Mouse (Mus musculus) limb, embryonic 11.5 days (tissue): ENCODE data around the gene Mn1. TPM values are rescaled to one million over a fixed set of nuclear protein-coding genes. Genes with fewer than 3 reads are reported as not detected.
A peak's percentile ranks its signal among the peaks of the same experiment; 100 is the strongest.

Source experiments
- ATAC-seq: fragments of 200-750 bp; cut with Nextera tagmentation; 2 replicates; pipeline ENCODE4 v1.8.0; 2017; ENCODE audit warnings: low read depth; ENCODE audit not compliant: insufficient number of reproducible peaks, low FRiP score, low TSS enrichment
- DNase-seq: peaks from one replicate; pipeline ENCODE4 v3.0.0-alpha.2; 2015; ENCODE audit warnings: low spot score
- H3K27ac ChIP-seq: fragments of 300-500 bp; sonication (generic); replicated peaks from 2 replicates; pipeline ENCODE4 v1.5.1; 2014; ENCODE audit warnings: low read depth, mild to moderate bottlenecking, low read length
- H3K27me3 ChIP-seq: fragments of 300-500 bp; sonication (generic); 2 replicates; pipeline ENCODE4 v1.6.1; 2014; ENCODE audit warnings: mild to moderate bottlenecking, low read length, mixed read lengths; ENCODE audit not compliant: control insufficient read depth, insufficient read depth
- H3K36me3 ChIP-seq: fragments of 300-500 bp; sonication (generic); 2 replicates; pipeline ENCODE4 v1.6.1; 2014; ENCODE audit warnings: mild to moderate bottlenecking, low read length, moderate library complexity, mixed read lengths; ENCODE audit not compliant: control insufficient read depth, insufficient read depth
- H3K4me1 ChIP-seq: fragments of 300-500 bp; sonication (generic); 2 replicates; pipeline ENCODE4 v1.6.1; 2014; ENCODE audit warnings: low read length, mixed read lengths; ENCODE audit not compliant: control insufficient read depth, insufficient read depth
- H3K4me2 ChIP-seq: fragments of 300-500 bp; sonication (generic); 2 replicates; pipeline ENCODE4 v1.6.1; 2014; ENCODE audit warnings: low read depth, mild to moderate bottlenecking, moderate library complexity; ENCODE audit not compliant: severe bottlenecking
- H3K4me3 ChIP-seq: fragments of 300-500 bp; sonication (generic); 2 replicates; pipeline ENCODE4 v1.5.1; 2014; ENCODE audit warnings: low read depth, low read length
- H3K9ac ChIP-seq: fragments of 300-500 bp; sonication (generic); 2 replicates; pipeline ENCODE4 v1.6.1; 2014; ENCODE audit warnings: mild to moderate bottlenecking, low read length
- H3K9me3 ChIP-seq: fragments of 300-500 bp; sonication (generic); 2 replicates; pipeline ENCODE4 v1.6.1; 2016; ENCODE audit warnings: low read length; ENCODE audit not compliant: control insufficient read depth
- WGBS: fragments of 180-500 bp; shearing (Covaris S2); extraction: QIAGEN DNeasy Blood & Tissue Kit; methylation state at CpG from one replicate; pipeline ENCODE4 v1.1.7; 2014; 5-methylcytosine and 5-hydroxymethylcytosine counted together
- polyA plus RNA-seq: library from polyadenylated mRNA; unstranded; fragments of >200 nt; fragmentation: Nextera tagmentation; extraction: Ambion mirVana; gene quantifications from 2 replicates; pipeline ENCODE4 v1.2.1, GENCODE M21; 2014

Mn1 gene
- polyA plus RNA-seq, 1 experiment from 2014 or later: 12.4 TPM

GRCm38 (mm10) chr5:111390911-111391310, 26.3 kb upstream of the Mn1 start:
- DNase-seq: no peak
- no peak overlapping the region for H3K4me2 ChIP-seq
- no peak overlapping the region for H3K4me3 ChIP-seq
- H3K27me3 ChIP-seq: no peaks in the 10 kb centered on the region
- WGBS: 91% methylated on average over 10 of the region's 10 CpGs
- H3K9me3 ChIP-seq: no peaks in the 10 kb centered on the region
- ATAC-seq: no peak
- H3K27ac ChIP-seq: no peak overlapping the region
- no peak overlapping the region for H3K9ac ChIP-seq
- H3K4me1 ChIP-seq: peaks cover 32% of the 10 kb centered on the region
- peaks cover 2% of the 10 kb centered on the region; the same call in 1 of the 2 replicates for H3K36me3 ChIP-seq

DNA sequence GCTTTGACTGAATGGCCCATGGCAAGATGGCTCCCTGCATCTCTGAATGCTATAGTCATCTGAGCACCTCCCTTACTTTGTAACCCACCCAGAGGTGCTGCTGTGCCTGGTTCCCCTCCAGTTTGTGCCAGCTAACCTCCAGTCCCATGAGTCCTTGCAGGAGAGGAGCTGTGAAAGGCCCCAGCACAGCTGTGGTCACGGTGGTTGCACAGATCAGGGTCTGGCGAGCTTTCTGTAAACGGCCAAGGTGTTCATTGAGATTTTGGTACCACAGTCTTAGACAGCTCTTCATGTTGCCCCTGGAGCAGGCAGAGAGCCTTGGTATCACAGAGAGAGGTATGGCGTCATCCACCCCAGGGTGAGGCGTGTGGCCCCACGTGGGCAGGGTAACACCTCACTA, 25.7 kb upstream of the Mn1 start:
- no peak overlapping the region for H3K4me3 ChIP-seq
- no peak overlapping the region for H3K9ac ChIP-seq
- 89% methylated on average over 6 of the region's 6 CpGs for WGBS
- peaks cover 36% of the 10 kb centered on the region for H3K4me1 ChIP-seq
- peaks cover 2% of the 10 kb centered on the region; the same call in 1 of the 2 replicates for H3K36me3 ChIP-seq
- no peak overlapping the region for H3K27ac ChIP-seq
- H3K4me2 ChIP-seq: no peak overlapping the region
- no peak for DNase-seq
- H3K27me3 ChIP-seq: no peaks in the 10 kb centered on the region
- H3K9me3 ChIP-seq: no peaks in the 10 kb centered on the region
- no peak for ATAC-seq

DNA sequence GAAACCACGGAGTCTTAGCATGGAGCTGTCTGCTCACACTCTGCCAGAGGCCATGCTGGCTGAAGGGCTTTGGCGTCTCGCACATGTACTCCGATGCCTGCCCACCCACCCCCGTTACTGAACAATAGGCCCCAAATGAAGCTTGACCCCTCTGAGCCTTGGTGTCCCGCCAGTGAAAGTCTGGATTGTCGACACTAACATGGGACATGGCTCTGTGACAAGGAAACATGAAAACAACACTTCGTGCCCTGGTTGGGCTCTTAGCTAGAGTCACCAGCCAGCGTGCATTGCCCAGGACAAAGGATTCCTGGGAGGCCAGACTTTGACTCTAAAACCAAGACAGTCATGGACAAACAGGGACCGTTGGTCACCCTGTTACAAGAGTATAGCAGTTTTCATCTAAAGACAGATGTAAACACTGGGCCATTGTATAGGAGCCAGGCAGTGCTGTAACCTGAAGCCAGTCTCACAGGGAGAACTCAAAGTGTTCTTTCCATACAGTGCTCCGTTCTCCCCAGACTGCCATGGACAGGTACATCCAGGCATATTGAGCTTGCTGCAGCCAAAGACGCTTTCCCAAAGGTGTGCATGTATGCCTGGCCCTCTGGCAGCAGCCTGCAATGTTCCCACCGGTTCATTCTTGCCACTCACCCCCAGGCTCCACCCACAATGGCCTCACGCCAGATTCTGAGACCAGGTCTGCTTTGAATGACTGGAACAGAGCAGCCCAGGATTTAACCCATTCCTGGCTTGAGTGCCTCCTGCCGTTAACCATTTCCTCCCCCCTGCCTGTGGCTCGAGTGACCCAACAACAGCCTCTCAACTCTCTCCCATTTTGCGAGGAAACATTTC, 23.6 kb upstream of the Mn1 start:
- H3K4me2 ChIP-seq: peak overlapping the region; percentile 48
- H3K27ac ChIP-seq: peak overlapping the region; percentile 94
- H3K9ac ChIP-seq: peak overlapping the region; percentile 37; the same call in 1 of the 2 replicates
- DNase-seq: peak; percentile 93
- ATAC-seq: peak; percentile 83
- peaks cover 36% of the 10 kb centered on the region for H3K4me1 ChIP-seq
- 0 out of 2 replicates have a peak, but pooled peaks cover 2% of the 10 kb centered on the region for H3K27me3 ChIP-seq
- no peaks in the 10 kb centered on the region for H3K9me3 ChIP-seq
- WGBS: 21% methylated on average over 17 of the region's 17 CpGs
- H3K36me3 ChIP-seq: no peaks in the 10 kb centered on the region; the same call in 1 of the 2 replicates
- H3K4me3 ChIP-seq: peak overlapping the region; percentile 5; the same call in 1 of the 2 replicates

DNA sequence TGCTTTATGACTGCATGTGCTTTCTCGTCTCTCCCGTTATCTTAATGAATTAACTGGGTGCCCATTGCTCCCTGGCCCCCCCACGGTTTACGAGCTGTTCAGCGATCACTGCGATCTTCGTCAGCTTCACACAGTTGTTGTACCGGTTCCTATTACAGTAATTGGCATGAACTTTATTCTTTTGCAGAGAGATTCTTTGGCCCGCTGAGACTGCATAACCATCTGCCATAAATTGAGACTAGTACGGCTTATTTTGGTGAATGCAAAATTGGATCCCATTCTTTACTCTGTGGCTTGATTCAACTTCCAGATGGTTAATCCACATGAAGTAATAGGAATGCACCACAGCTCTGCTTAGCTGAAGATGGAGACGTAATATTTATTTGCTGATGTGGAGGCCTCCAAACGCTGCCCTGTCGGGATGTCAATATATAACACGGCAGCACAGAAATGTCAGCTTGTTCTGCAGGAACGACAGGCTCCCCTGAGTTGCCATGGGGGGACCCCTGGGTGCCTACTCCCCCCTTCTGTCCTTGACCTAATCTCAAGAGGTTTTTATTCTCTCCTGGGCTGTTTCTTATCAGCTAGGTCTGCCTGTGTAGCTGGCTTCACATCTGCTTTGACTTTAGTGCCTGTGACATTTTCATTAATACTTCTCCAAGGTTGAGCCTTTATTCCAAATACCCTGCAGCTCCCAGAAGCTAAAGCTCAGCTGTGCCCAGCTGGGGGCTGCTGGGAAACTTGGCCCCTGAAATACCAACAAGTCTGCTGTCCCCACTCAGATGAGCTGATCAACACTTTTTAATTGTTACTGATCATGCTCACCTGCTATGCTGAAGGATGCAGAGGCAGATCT, 22.7 kb upstream of the Mn1 start:
- H3K27me3 ChIP-seq: 0 out of 2 replicates have a peak, but pooled peaks cover 2% of the 10 kb centered on the region
- peak overlapping the region; percentile 94 for H3K27ac ChIP-seq
- no peaks in the 10 kb centered on the region; the same call in 1 of the 2 replicates for H3K36me3 ChIP-seq
- peak overlapping the region; percentile 48 for H3K4me2 ChIP-seq
- H3K9me3 ChIP-seq: no peaks in the 10 kb centered on the region
- peak overlapping the region; percentile 5; the same call in 1 of the 2 replicates for H3K4me3 ChIP-seq
- H3K9ac ChIP-seq: peak overlapping the region; percentile 5; the same call in 1 of the 2 replicates
- peak; percentile 7; the same call in 1 of the 2 replicates for ATAC-seq
- 7% methylated on average over 15 of the region's 15 CpGs for WGBS
- H3K4me1 ChIP-seq: peaks cover 36% of the 10 kb centered on the region
- no peak for DNase-seq

DNA sequence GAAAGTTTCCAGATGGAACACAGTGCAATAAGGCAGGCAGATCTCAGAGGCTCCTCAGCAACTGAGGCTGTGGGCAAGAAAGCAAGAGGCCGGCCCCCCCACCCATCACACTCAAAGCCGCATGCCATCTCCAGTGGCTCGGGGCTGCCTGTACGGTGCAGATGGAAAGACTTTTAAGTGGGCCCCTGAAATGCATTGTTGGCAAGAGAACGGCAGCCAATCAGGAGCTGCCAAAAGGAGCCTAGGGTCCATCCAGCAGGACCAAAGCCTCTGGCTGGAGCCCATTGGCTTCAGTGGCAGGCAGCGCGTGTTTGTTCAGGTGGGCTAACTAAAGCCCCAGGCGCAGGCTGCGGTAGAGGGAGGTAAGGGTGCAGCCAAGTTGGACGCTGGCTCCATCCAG, 21.4 kb upstream of the Mn1 start:
- Histone ChIP-seq H3K4me1 (peaks cover 38% of the 10 kb centered on the region), H3K4me2 (no peak overlapping the region), H3K4me3 (no peak overlapping the region), H3K27me3 (0 out of 2 replicates have a peak, but pooled peaks cover 2% of the 10 kb centered on the region), H3K9ac (no peak overlapping the region), H3K27ac (peak overlapping the region; percentile 45; the same call in 1 of the 2 replicates), H3K9me3 (no peaks in the 10 kb centered on the region), H3K36me3 (no peaks in the 10 kb centered on the region; the same call in 1 of the 2 replicates)
- ATAC-seq: peak; percentile 19; the same call in 1 of the 2 replicates
- no peak for DNase-seq
- 46% methylated on average over 10 of the region's 10 CpGs for WGBS

DNA sequence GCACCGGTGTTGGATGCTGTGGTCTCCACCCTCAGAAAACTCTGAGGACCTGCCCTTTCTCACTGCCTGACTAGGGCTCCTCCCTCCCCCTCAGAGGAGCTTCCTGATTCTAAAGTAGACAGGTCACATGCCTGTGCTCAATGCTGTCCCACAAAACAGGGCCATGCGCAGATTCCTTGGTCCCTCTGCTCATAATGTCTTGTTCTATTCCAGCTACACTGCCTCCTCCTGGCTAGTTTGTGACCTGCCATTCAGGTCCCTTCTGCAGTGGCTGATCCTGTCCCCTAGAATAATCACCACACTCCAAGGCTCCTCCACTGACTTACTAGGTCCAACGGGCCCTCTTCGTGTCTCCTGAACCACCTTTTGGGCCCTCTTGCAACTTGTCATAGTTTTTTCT, 21.0 kb upstream of the Mn1 start:
- DNase-seq: no peak
- 68% methylated on average over 4 of the region's 4 CpGs for WGBS
- H3K4me3 ChIP-seq: no peak overlapping the region

GRCm38 (mm10) chr5:111398471-111398870, 18.7 kb upstream of the Mn1 start:
- H3K4me2 ChIP-seq: no peak overlapping the region
- H3K4me1 ChIP-seq: peaks cover 28% of the 10 kb centered on the region
- H3K27me3 ChIP-seq: peaks cover 5% of the 10 kb centered on the region; the same call in 1 of the 2 replicates
- no peak overlapping the region for H3K9ac ChIP-seq
- WGBS: 58% methylated on average over 4 of the region's 4 CpGs
- no peaks in the 10 kb centered on the region for H3K36me3 ChIP-seq
- no peaks in the 10 kb centered on the region for H3K9me3 ChIP-seq
- ATAC-seq: no peak
- DNase-seq: no peak
- H3K4me3 ChIP-seq: no peak overlapping the region
- H3K27ac ChIP-seq: no peak overlapping the region

More for the DNA sequence above, 21.0 kb upstream of the Mn1 start:
- H3K36me3 ChIP-seq: no peaks in the 10 kb centered on the region; the same call in 1 of the 2 replicates
- peak overlapping the region; percentile 45; the same call in 1 of the 2 replicates for H3K27ac ChIP-seq
- no peak for ATAC-seq
- 0 out of 2 replicates have a peak, but pooled peaks cover 2% of the 10 kb centered on the region for H3K27me3 ChIP-seq
- no peaks in the 10 kb centered on the region for H3K9me3 ChIP-seq
- H3K9ac ChIP-seq: no peak overlapping the region
- no peak overlapping the region for H3K4me2 ChIP-seq
- peaks cover 38% of the 10 kb centered on the region for H3K4me1 ChIP-seq

DNA sequence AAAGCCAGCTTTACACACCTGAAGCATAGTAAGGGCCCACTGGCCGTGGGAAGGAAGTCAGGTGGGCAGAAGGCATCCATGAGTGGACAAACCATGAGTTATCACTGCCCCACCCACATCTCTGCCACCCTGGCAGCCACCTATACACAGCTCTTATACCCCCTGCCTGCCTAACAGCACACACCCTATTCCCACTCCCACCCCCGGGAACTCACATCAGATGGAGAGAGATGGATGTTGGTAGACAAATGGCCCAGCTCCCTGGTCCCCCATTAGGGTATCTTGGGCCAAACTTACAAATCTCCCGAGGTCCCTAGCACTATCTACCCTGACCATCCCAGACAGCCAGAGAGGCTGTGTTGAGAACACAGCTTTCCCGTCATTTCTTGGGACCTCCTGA, 17.9 kb upstream of the Mn1 start:
- ATAC-seq: no peak
- Histone ChIP-seq H3K36me3 (no peaks in the 10 kb centered on the region), H3K4me1 (peaks cover 22% of the 10 kb centered on the region), H3K27ac (no peak overlapping the region), H3K4me3 (no peak overlapping the region), H3K9ac (no peak overlapping the region), H3K9me3 (no peaks in the 10 kb centered on the region), H3K27me3 (peaks cover 5% of the 10 kb centered on the region; the same call in 1 of the 2 replicates), H3K4me2 (no peak overlapping the region)
- WGBS: 58% methylated on average over 4 of the region's 4 CpGs
- DNase-seq: no peak
